Mouse (Mus musculus) cerebellum, adult 11 months (tissue): Measurements from ENCODE around the gene Gm2663.
"Not testable (repeated sequence)": the region's sequence is repeated elsewhere in the genome, so short reads cannot be mapped to it uniquely, and the experiment has no call there.

Experiments
- DNase-seq: peaks from one replicate; pipeline ENCODE4 v3.0.0; 2022

Gene Gm2663

GRCm38 (mm10) chr6:40999379-40999778 lies at the start of gene Gm2663:
Gm2663 (minus strand) TSS chr6:40999479.
- not testable (repeated sequence) for DNase-seq

GRCm38 (mm10) chr6:41048602-41049001 lies 49.3 kb upstream of the Gm2663 start:
- no peak for DNase-seq

DNA sequence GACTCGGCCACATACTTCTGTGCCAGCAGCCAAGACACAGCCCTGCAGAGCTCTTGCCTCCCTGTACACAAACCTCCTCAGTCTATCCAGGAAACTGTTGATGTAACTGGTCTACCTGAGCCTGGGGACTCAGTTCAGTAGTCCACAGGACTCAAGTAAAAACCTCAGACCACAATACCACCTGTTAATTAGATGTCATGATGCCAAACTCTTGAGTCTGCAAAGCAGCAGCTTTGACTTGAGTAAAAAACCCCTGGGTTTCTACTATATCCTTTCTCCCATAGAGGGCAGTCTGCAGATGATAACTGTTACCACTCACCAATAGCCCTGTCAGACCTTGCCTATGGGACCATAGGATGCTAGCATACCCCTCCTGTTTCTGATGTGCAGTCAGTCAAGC lies 48.7 kb upstream of the Gm2663 start:
- DNase-seq: no peak

- DNase-seq: no peak
Measured at GRCm38 (mm10) chr6:41047202-41047601, 47.9 kb upstream of the Gm2663 start.

DNA sequence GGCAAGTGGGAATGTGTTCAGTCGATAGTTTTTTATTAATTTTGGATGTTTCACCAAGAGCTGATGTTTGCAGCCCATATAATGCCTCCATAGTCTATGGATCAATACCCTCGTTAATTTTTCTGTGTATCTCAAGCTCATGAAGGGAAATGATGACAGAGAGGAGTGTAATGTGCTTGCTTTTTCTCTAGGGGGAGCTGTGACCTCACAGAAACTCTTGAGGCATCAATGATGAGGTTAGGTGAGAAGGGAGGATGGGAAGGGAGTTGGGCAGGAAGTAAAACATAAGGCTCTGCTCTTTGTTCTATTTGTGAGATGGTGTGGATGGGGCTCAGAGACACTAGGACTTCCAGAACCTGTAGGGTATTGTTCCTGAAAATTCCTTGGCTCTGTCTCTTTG lies 47.3 kb upstream of the Gm2663 start:
- no peak for DNase-seq

GRCm38 (mm10) chr6:41044753-41045152 lies 45.5 kb upstream of the Gm2663 start:
- no peak for DNase-seq

DNA sequence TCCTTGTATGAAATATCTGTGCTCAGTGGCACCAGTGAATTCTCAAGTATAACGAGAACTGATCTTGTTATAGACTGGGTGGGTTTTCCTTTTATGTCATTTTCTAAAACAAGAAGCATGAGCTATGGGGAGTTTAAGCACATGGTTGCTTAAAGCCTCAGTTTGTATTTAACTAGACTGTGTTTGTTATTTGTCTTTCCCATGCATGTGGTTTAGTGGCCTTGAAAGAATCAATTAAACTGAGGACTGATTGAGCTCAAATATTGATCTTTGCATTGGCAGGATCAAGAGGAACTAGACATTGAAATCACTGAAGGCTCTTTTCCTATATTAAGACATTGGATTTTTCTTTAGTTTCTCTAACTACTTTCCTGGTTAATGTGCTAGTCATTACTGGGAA lies 45.0 kb upstream of the Gm2663 start:
- no peak for DNase-seq

- DNase-seq: no peak
Measured at GRCm38 (mm10) chr6:41035409-41035808, 36.1 kb upstream of the Gm2663 start, which contains the start of gene 2210010C04Rik. 2210010C04Rik (minus strand) TSS chr6:41035509.

DNA sequence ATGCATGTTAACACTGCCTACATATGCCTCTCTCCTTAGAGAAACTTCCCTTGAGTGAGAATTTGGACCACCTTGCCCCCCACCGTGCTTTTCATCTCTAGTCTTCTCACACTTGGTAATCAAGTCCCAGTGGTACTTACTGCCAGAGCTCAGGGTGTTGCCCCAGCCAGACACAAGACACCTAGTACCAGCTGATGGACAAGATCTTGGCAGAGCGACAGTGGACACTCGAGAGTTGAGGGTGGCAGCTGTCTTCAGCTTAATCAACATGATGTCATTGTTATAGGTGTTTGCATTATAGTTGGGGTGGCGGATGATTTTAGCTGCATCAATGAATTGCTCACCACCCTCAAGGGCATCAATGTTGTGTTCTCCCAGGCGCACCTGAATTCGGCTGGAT lies 33.5 kb upstream of the Gm2663 start:
- no peak for DNase-seq

GRCm38 (mm10) chr6:41032231-41032630 lies 33.0 kb upstream of the Gm2663 start:
- DNase-seq: no peak

- DNase-seq: no peak
Measured at GRCm38 (mm10) chr6:41030821-41031220, 31.5 kb upstream of the Gm2663 start.

DNA sequence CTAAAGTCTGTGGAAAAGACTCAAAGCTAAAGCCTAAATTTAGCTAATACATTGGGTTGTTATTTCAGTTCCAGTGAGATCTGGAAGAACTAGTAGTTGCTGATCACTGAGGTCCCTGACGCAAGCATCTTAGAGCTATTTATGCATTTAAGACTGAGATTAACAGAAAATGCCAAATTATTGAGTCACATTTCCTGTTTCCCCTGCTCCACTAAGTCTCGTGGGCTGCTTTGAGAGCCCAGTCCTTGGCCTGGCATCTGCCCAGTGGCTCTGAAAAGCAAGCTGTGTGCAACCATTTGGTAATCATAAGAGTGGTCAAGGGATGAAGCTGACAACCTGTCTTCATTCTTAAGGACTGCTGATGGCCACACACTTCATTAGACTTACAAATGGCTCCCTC lies 27.8 kb upstream of the Gm2663 start:
- no peak for DNase-seq

GRCm38 (mm10) chr6:41025873-41026650 lies 26.8 kb upstream of the Gm2663 start:
- no peak for DNase-seq

DNA sequence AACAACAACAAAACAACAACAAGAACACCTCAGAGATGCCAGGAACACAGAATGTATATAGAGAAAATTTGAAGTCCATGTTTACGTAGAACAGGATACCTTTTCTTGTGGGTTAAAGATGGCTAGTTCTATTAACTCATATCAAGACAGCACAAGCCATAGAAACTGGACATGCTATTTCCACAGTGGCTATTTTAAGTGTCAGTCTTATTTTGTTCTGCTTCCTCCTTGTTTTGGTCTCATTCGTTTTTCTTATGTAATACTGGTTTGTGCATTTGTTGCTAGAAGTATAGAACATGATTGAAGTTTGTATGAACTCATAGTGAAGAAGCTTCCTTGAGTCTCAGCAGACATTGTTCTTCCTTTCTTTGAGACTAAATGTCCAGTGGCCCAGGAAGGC lies 19.9 kb upstream of the Gm2663 start:
- DNase-seq: no peak

DNA sequence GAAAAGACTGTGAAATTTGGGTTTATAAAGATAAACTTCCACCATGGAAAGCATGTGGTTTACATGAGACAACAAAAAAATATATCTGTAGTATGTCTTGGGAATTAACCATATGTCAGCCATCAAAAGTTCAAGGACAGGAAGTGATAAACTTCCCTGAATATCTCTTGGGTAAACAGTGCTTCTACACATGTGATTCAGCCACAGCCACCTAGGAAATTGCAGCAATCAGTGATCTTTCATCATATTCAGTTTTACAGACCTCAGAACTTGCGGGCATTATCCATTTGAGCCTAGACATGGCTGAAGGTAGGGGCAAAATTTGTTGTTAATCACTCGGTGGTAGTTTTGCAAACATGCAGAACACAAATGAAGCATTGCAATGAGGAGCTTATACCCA lies 19.4 kb upstream of the Gm2663 start:
- no peak for DNase-seq

DNA sequence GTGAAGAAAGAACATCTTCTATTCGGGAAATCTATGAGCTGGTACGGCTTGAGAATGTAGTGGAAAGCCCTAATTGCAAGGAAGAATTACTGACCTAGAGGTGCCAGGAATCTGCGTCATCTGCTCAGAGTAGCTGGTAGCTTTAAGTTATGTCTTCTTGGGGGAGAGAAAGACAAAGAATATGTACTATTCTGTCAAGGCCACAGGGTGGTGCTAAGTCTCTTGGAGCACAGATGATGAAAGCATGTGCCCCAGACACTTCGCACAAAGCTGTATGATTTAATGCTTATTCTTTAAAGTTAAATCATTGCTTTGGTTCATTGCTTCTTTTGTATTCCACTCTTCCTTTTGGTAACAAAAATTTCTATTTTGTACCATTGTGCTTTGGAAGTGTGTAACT lies 15.8 kb upstream of the Gm2663 start:
- no peak for DNase-seq

DNA sequence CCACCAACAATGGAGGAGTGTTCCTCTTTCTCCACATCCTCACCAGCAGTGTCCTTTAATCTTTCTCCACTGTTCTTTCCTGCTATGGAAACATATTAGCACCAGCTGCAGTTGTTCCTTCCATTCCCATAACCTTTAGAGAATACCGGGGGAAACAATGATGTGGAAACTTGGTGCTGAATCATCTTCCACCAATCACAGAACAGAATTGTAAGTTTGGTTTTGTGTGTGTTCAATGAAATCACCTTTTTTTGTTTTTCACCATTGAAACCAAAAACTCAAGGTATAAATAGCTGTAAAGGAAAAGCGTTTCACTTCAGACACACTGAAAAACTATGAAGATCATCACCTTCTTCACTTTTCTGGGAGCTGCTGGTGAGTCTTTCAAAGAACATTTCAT lies 34.8 kb downstream of the Gm2663 start, which contains the start of gene 1810009J06Rik:
Gene 1810009J06Rik, plus strand, starts transcription at position 301 of the 400 bp plus-strand sequence.
- not testable (repeated sequence) for DNase-seq

DNA sequence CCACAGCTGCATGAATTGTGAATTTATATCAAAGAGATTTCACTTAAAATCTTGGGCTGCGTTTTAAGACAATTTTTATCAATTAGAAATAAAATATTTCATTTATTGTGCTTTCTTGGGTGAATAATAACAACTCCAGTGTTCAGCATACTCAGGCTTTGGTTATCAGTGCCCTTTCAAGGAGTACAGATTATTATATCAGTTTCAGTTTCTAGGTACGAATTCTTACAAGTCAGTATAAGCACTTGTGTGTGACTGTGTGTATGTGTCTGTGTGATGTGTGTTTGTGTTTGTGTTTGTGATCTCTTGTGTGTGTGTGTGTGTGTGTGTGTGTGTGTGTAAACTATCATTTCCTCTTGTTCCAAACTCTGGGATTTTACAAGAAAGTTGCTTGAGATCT lies 45.6 kb downstream of the Gm2663 start:
- DNase-seq: no peak

DNA sequence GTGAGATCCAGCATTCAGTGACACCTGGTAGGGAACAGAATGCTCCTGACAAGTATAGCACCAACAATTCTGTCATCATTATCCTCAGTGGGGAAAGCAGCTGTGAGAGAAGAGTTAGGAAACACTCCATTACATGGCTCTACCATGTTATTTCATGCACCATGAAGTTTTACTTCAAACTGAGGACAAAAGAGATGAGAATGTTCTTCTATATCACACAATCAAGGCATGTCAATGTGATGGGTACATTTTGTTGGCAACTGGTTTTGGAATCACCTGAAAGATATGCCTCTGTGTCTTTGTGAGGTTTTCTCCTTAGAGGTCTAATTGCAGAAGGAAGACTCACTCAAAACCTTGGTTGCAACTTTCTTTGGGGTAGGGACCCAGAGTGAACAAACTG lies 47.5 kb downstream of the Gm2663 start, which contains the start of gene Gm4744:
Gene Gm4744, minus strand, starts transcription at position 101 of the 400 bp plus-strand sequence.
- DNase-seq: no peak
